In the genomic region with DNA sequence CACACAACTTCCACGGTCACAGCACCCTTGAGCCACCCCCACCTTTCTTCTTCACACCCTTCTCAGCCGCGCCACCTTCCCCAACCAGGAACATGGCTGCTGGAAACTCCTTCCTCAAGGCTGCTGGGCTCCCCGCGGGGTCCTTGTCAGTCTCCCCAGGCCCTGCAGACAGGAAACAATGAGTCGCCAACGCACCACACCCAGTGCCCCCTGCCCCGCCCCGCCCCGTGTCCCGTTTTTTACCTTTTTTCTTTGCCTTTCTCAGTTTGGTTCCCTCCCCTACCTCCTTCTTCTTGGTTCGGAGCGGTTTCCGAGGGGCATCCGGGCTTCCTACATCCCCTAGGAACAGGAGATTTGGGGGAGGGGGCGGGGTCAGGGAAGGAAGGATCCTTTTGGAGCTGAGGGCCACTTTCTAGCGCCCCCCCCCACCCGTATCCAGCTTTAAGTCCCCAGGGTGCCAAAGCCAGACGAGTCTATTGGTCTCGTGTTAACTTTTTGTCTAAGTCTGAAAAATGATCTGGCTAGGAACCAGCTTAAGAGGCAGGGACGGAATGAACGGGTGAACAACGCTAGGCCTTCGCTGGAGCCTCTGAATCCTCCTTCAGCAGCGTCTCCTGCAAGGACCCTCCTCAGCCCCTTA, we compare ENCODE assay signal across 8 mouse cellular contexts. TPM values are rescaled to one million over a fixed set of nuclear protein-coding genes. Genes with fewer than 3 reads are reported as not detected.
A peak's percentile ranks its signal among the peaks of the same experiment; 100 is the strongest.
DNase-seq lines count a peak whose midpoint lies in the region; ATAC-seq and TF ChIP-seq lines count a peak whose summit lies in the region.

No protein-coding gene starts in this region.

- no peak for TF ChIP-seq CTCF in liver, embryonic 14.5 days (IDR thresholded peaks at IDR 0.05; ENCODE audit: low read depth)

- no peaks in the 10 kb centered on the region for H3K36me3 ChIP-seq in megakaryocyte, embryonic 14.5 days (replicated peaks; ENCODE audit: low read length)
- no peaks in the 10 kb centered on the region for H3K36me3 ChIP-seq in forebrain, embryonic 16.5 days (ENCODE audit: control insufficient read depth, insufficient read depth)
- no peaks in the 10 kb centered on the region for H3K36me3 ChIP-seq in liver, embryonic 14.5 days (replicated peaks; ENCODE audit: control insufficient read depth, insufficient read depth, low read depth)

- H3K27ac ChIP-seq in forebrain, embryonic 16.5 days (ENCODE audit: low read length): no peak overlapping the region
- no peak overlapping the region for H3K27ac ChIP-seq in liver, embryonic 14.5 days

- no peak for ATAC-seq in megakaryocyte, adult 5-6 weeks (ENCODE audit: poor library complexity, severe bottlenecking)
- ATAC-seq in forebrain, embryonic 16.5 days: no peak
- no peak for ATAC-seq in liver, embryonic 14.5 days (ENCODE audit: insufficient read depth)

- H3K9ac ChIP-seq in forebrain, embryonic 16.5 days (replicated peaks; ENCODE audit: low read depth, low read length): no peak overlapping the region
- no peak overlapping the region for H3K9ac ChIP-seq in liver, embryonic 14.5 days (replicated peaks)

- WGBS in forebrain, embryonic 16.5 days: 1% methylated on average over 23 of the region's 25 CpGs
- WGBS in liver, embryonic 14.5 days (ENCODE audit: insufficient replicate concordance): 2% methylated on average over 24 of the region's 25 CpGs

- H3K4me1 ChIP-seq in megakaryocyte, embryonic 14.5 days: peaks cover 35% of the 10 kb centered on the region
- H3K4me1 ChIP-seq in forebrain, embryonic 16.5 days (replicated peaks; ENCODE audit: control insufficient read depth, insufficient read depth, low read length): peaks cover 10% of the 10 kb centered on the region
- H3K4me1 ChIP-seq in liver, embryonic 14.5 days (replicated peaks; ENCODE audit: control insufficient read depth in 2 of 2, insufficient read depth in 2 of 2, low read length in 1 of 2): no peaks in the 10 kb centered on the region

- no peak for DNase-seq in liver, embryonic 14.5 days (ENCODE audit: low read depth in 3 of 3, low spot score in 3 of 3)
- DNase-seq in left cerebral cortex, postnatal 4 days: no peak
- no peak for DNase-seq in T-cell, adult 2 months (ENCODE audit: low spot score)
- DNase-seq in layer of hippocampus, adult 9-11 months: no peak
- DNase-seq in kidney, postnatal 14 days: no peak

- H3K4me3 ChIP-seq in megakaryocyte, embryonic 14.5 days (replicated peaks): peak overlapping the region; percentile 81
- peak overlapping the region; percentile 26 for H3K4me3 ChIP-seq in forebrain, embryonic 16.5 days (replicated peaks; ENCODE audit: low read length)
- no peak overlapping the region for H3K4me3 ChIP-seq in liver, embryonic 14.5 days (ENCODE audit: insufficient read depth in 1 of 2, low read depth in 2 of 2, low read length in 2 of 2)

- intact Hi-C loops in left cerebral cortex, postnatal 4 days (cut with DNase I): no loop called here

- TF ChIP-seq EP300 in liver, embryonic 14.5 days (IDR thresholded peaks at IDR 0.05; ENCODE audit: low read depth): no peak

- peaks cover 79% of the 10 kb centered on the region for H3K27me3 ChIP-seq in megakaryocyte, embryonic 14.5 days (replicated peaks)
- peaks cover 55% of the 10 kb centered on the region for H3K27me3 ChIP-seq in forebrain, embryonic 16.5 days (replicated peaks; ENCODE audit: control insufficient read depth, insufficient read depth, low read length)
- H3K27me3 ChIP-seq in liver, embryonic 14.5 days (ENCODE audit: control insufficient read depth, insufficient read depth, low read length): peaks cover 68% of the 10 kb centered on the region

- H3K4me2 ChIP-seq in forebrain, embryonic 16.5 days (ENCODE audit: low read length): peak overlapping the region; percentile 43
- H3K4me2 ChIP-seq in liver, embryonic 14.5 days (ENCODE audit: low read depth): peak overlapping the region; percentile 30; the same call in 1 of the 2 replicates

- peaks cover 10% of the 10 kb centered on the region for H3K9me3 ChIP-seq in megakaryocyte, embryonic 14.5 days
- H3K9me3 ChIP-seq in forebrain, embryonic 16.5 days (ENCODE audit: control insufficient read depth, low read length): no peaks in the 10 kb centered on the region
- H3K9me3 ChIP-seq in liver, embryonic 14.5 days (ENCODE audit: control insufficient read depth, low read length): no peaks in the 10 kb centered on the region

RNA-seq across cellular contexts. Expression of a gene that starts 2.2 kb away (rescaled TPM):
- 2.7 TPM in 1 of 2 replicates, not detected in the other for polyA plus RNA-seq in megakaryocyte, embryonic 14.5 days (2012; ENCODE audit: insufficient read depth, low replicate concordance)
- total RNA-seq in megakaryocyte, adult 5-6 weeks (2015): not detected in 2 replicates
- not detected in 2 replicates for total RNA-seq in megakaryocyte, adult 5-6 weeks (2017)
- polyA plus RNA-seq in forebrain, embryonic 16.5 days (2015; fragmentation: Nextera tagmentation; extraction: Ambion mirVana): 1.5 and 1.7 TPM in 2 replicates
- polyA plus RNA-seq in liver, embryonic 14.5 days (2012; rRNA removed): 0.12 and 0.26 TPM in 2 replicates
- 0.28 and 0.42 TPM in 2 replicates for polyA plus RNA-seq in liver, embryonic 14.5 days (2014; fragmentation: Nextera tagmentation; extraction: Ambion mirVana)
- total RNA-seq in left cerebral cortex, postnatal 4 days (2021): under 1 TPM; 0.58 to 0.92 TPM

RNA-seq across cellular contexts. Expression of a gene that starts 12.2 kb away (rescaled TPM):
- polyA plus RNA-seq in megakaryocyte, embryonic 14.5 days (2012; ENCODE audit: insufficient read depth, low replicate concordance): 0.26 TPM in 1 of 2 replicates, not detected in the other
- total RNA-seq in megakaryocyte, adult 5-6 weeks (2015): not detected in 2 replicates
- not detected in 2 replicates for total RNA-seq in megakaryocyte, adult 5-6 weeks (2017)
- polyA plus RNA-seq in forebrain, embryonic 16.5 days (2015; fragmentation: Nextera tagmentation; extraction: Ambion mirVana): 1.5 and 1.8 TPM in 2 replicates
- 2.0 and 2.2 TPM in 2 replicates for polyA plus RNA-seq in liver, embryonic 14.5 days (2012; rRNA removed)
- 0.52 and 0.63 TPM in 2 replicates for polyA plus RNA-seq in liver, embryonic 14.5 days (2014; fragmentation: Nextera tagmentation; extraction: Ambion mirVana)
- total RNA-seq in left cerebral cortex, postnatal 4 days (2021): 1 to 10 TPM; 5.8 to 6.3 TPM

RNA-seq across cellular contexts. Expression of a gene that starts 34.5 kb away (rescaled TPM):
- 4,291 and 7,093 TPM in 2 replicates for polyA plus RNA-seq in megakaryocyte, embryonic 14.5 days (2012; ENCODE audit: insufficient read depth, low replicate concordance)
- total RNA-seq in megakaryocyte, adult 5-6 weeks (2015): 1,429 and 1,585 TPM in 2 replicates
- 468 and 491 TPM in 2 replicates for total RNA-seq in megakaryocyte, adult 5-6 weeks (2017)
- polyA plus RNA-seq in forebrain, embryonic 16.5 days (2015; fragmentation: Nextera tagmentation; extraction: Ambion mirVana): 354 and 367 TPM in 2 replicates
- 1,169 and 1,992 TPM in 2 replicates for polyA plus RNA-seq in liver, embryonic 14.5 days (2012; rRNA removed)
- polyA plus RNA-seq in liver, embryonic 14.5 days (2014; fragmentation: Nextera tagmentation; extraction: Ambion mirVana): 506 and 510 TPM in 2 replicates
- total RNA-seq in left cerebral cortex, postnatal 4 days (2021): 100 to 1,000 TPM; 646 to 664 TPM

RNA-seq across cellular contexts. Expression of a gene that starts 49.5 kb away (rescaled TPM):
- 33.1 and 40.3 TPM in 2 replicates for polyA plus RNA-seq in megakaryocyte, embryonic 14.5 days (2012; ENCODE audit: insufficient read depth, low replicate concordance)
- total RNA-seq in megakaryocyte, adult 5-6 weeks (2015): 11.5 and 11.9 TPM in 2 replicates
- 7.5 and 14.3 TPM in 2 replicates for total RNA-seq in megakaryocyte, adult 5-6 weeks (2017)
- 20.9 and 25.0 TPM in 2 replicates for polyA plus RNA-seq in forebrain, embryonic 16.5 days (2015; fragmentation: Nextera tagmentation; extraction: Ambion mirVana)
- polyA plus RNA-seq in liver, embryonic 14.5 days (2012; rRNA removed): 4.5 and 5.5 TPM in 2 replicates
- polyA plus RNA-seq in liver, embryonic 14.5 days (2014; fragmentation: Nextera tagmentation; extraction: Ambion mirVana): 9.4 and 10.4 TPM in 2 replicates
- 10 to 100 TPM; 28.9 to 29.0 TPM for total RNA-seq in left cerebral cortex, postnatal 4 days (2021)

Comparison
In these comparisons a context has a peak if more than half of its experiments do, and no peak if none do; other contexts are left out.
1. H3K4me3 ChIP-seq: peak in megakaryocyte, embryonic 14.5 days (single experiment) and forebrain, embryonic 16.5 days (single experiment); none in liver, embryonic 14.5 days (0 of 2).